Mouse (Mus musculus) skeletal muscle tissue, postnatal 0 days (tissue): ENCODE measurements around the gene Zfp961. TPM values are rescaled to one million over a fixed set of nuclear protein-coding genes. Genes with fewer than 3 reads are reported as not detected.

Experiments
- polyA plus RNA-seq: library from polyadenylated mRNA; unstranded; fragments of >200 nt; fragmentation: Nextera tagmentation; extraction: Ambion mirVana; gene quantifications from 2 replicates; pipeline ENCODE4 v1.2.1, GENCODE M21; 2015

Gene Zfp961
- 4.9 and 5.2 TPM in 2 replicates for polyA plus RNA-seq

DNA sequence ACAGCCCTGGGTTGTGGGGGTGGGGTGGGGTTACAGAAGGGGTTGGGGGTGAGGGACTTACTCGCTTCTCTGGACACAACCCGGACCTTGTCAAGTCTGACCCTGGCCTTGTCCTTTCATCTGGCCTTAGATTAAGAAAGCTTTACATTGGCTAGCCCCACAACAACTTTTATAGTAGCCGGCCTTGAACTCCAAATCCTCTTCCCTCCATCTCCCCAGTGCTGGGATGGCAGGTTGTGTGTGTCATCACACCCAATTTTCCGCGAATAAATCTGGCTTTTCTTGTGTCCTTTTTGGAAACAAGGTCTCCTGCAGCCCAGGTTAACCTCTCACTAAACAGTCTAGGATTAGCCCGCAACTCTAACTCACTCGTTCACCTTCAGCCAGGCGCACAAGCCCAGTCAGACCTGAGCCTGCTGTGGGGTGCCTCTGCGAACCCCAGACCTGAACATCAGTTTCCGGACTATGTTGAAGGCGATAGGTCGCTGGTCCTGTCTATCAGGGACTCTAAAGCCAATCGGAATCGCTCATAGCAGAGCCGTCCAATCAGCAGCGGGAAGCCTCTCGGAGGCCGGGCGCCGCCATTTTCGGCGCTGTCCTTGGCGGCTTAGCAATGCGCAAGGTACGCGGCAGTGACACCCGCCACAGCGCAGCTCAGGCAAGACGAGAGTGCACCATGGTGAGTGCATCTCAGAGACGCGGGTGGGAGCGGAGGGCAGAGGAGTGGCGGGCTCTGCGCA lies at the start of gene Zfp961:
TSS of gene Zfp961 (plus strand) at position 557 of the 740 bp plus-strand sequence.

GRCm38 (mm10) chr8:71908309-71909261 lies 42.3 kb upstream of the Zfp961 start, which contains the start of the genes Zfp882 and Zfp617:
Zfp882 (plus strand) TSS chr8:71908608.
Zfp617 (plus strand) TSS chr8:71908635.

GRCm38 (mm10) chr8:72009473-72009872 lies 58.6 kb downstream of the Zfp961 start, which contains the start of gene Cyp4f18:
Cyp4f18 (minus strand) TSS chr8:72009626.

GRCm38 (mm10) chr8:72040918-72041317 lies 90.1 kb downstream of the Zfp961 start, which contains the start of gene Olfr372:
Olfr372 (plus strand) TSS chr8:72041218.

Other genes with a start within 250 kb of the Zfp961 start
- 4.2 and 4.9 TPM in 2 replicates for gene B3gnt3, start 249.2 kb upstream of the Zfp961 start, polyA plus RNA-seq
- 0.53 and 1.9 TPM in 2 replicates for gene Fcho1, start 225.3 kb upstream of the Zfp961 start, polyA plus RNA-seq
- 2.7 and 2.8 TPM in 2 replicates for gene Zfp709, start 69.0 kb upstream of the Zfp961 start, polyA plus RNA-seq
- gene Zfp882, start 42.4 kb upstream of the Zfp961 start, polyA plus RNA-seq = 1.9 TPM in 2 replicates
- gene Zfp617, start 42.4 kb upstream of the Zfp961 start, polyA plus RNA-seq = 14.0 and 14.8 TPM in 2 replicates
- 0.60 and 0.94 TPM in 2 replicates for gene Cyp4f18, start 58.6 kb downstream of the Zfp961 start, polyA plus RNA-seq
- gene Olfr372, start 90.2 kb downstream of the Zfp961 start, polyA plus RNA-seq = not detected in 2 replicates
- gene Olfr373, start 132.1 kb downstream of the Zfp961 start, polyA plus RNA-seq = not detected in 2 replicates
- gene Olfr374, start 156.0 kb downstream of the Zfp961 start, polyA plus RNA-seq = not detected in 2 replicates
- 177 and 260 TPM in 2 replicates for gene Tpm4, start 183.9 kb downstream of the Zfp961 start, polyA plus RNA-seq
- gene Rab8a, start 210.2 kb downstream of the Zfp961 start, polyA plus RNA-seq = 39.1 and 45.6 TPM in 2 replicates
- not detected in 2 replicates for gene Hsh2d, start 238.6 kb downstream of the Zfp961 start, polyA plus RNA-seq